9 mouse cellular contexts compared by ENCODE assay signal in the genomic region with DNA sequence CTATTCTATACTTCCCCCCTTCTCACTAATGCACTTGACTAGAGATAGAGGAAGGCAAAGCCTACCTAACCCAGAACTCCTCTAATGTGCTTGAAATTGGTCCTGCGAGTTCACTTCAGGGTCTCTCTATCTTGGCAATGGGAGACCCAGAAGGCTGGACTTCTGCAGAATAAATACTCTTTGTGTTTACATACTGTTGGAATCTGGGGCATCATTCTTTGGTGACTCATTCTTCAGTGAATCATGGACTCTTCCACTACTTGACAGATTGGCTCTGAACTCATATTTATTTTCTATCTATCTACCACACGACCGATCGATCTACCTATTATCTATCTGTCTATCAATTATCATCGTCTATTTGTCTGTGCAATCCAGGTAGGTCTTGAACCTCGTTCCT. TPM values are rescaled to one million over a fixed set of nuclear protein-coding genes. Genes with fewer than 3 reads are reported as not detected.
A peak's percentile ranks its signal among the peaks of the same experiment; 100 is the strongest.
DNase-seq lines count a peak whose midpoint lies in the region; ATAC-seq lines count a peak whose summit lies in the region.
"Had no signal": no experiment of that assay in that cellular context is flagged by ENCODE, and none has a peak within 500 bp of the region (broad histone marks: within the 10 kb centered on the region; RNA-seq: fewer than 3 reads in every experiment).

No protein-coding gene starts in this region.

- no peak overlapping the region for H3K27ac ChIP-seq in neural tube, embryonic 11.5 days (ENCODE audit: low read depth, low read length)
- H3K27ac ChIP-seq in forebrain, embryonic 13.5 days, result no peak overlapping the region
- H3K27ac ChIP-seq in liver, embryonic 11.5 days (ENCODE audit: low read depth, low read length), result no peak overlapping the region
- H3K27ac ChIP-seq in stomach, embryonic 16.5 days (ENCODE audit: low read length), result no peak overlapping the region

- ATAC-seq in neural tube, embryonic 11.5 days (ENCODE audit: insufficient read depth, low FRiP score, low TSS enrichment), result no peak
- ATAC-seq in forebrain, embryonic 13.5 days, result no peak
- ATAC-seq in liver, embryonic 11.5 days (replicated peaks; ENCODE audit: low FRiP score), result no peak
- ATAC-seq in stomach, embryonic 16.5 days (ENCODE audit: insufficient read depth, low FRiP score), result no peak

- peaks cover 2% of the 10 kb centered on the region; the same call in 1 of the 2 replicates for H3K4me1 ChIP-seq in neural tube, embryonic 11.5 days (ENCODE audit: control insufficient read depth, insufficient read depth, low read length)
- peaks cover 15% of the 10 kb centered on the region for H3K4me1 ChIP-seq in forebrain, embryonic 13.5 days
- no peaks in the 10 kb centered on the region for H3K4me1 ChIP-seq in liver, embryonic 11.5 days (replicated peaks; ENCODE audit: control insufficient read depth, insufficient read depth, low read length)
- H3K4me1 ChIP-seq in stomach, embryonic 16.5 days (ENCODE audit: control insufficient read depth, insufficient read depth, low read length), result peaks cover 6% of the 10 kb centered on the region

- H3K9ac ChIP-seq in neural tube, embryonic 11.5 days (ENCODE audit: low read length), result no peak overlapping the region
- no peak overlapping the region for H3K9ac ChIP-seq in forebrain, embryonic 13.5 days
- no peak overlapping the region for H3K9ac ChIP-seq in liver, embryonic 11.5 days (ENCODE audit: low read depth, low read length)
- no peak overlapping the region for H3K9ac ChIP-seq in stomach, embryonic 16.5 days (ENCODE audit: low read length)

- H3K36me3 ChIP-seq in neural tube, embryonic 11.5 days (ENCODE audit: control insufficient read depth, insufficient read depth, low read length), result no peaks in the 10 kb centered on the region
- peaks cover 8% of the 10 kb centered on the region for H3K36me3 ChIP-seq in forebrain, embryonic 13.5 days (ENCODE audit: poor library complexity, severe bottlenecking)
- peaks cover 4% of the 10 kb centered on the region; the same call in 1 of the 2 replicates for H3K36me3 ChIP-seq in liver, embryonic 11.5 days (ENCODE audit: control insufficient read depth, insufficient read depth, low read length)
- peaks cover 4% of the 10 kb centered on the region; the same call in 1 of the 2 replicates for H3K36me3 ChIP-seq in stomach, embryonic 16.5 days (ENCODE audit: control insufficient read depth, insufficient read depth, low read length)

- 94% methylated on average over 6 of the region's 6 CpGs for WGBS in neural tube, embryonic 11.5 days
- 95% methylated on average over 6 of the region's 6 CpGs for WGBS in forebrain, embryonic 13.5 days
- 89% methylated on average over 6 of the region's 6 CpGs for WGBS in liver, embryonic 11.5 days
- 85% methylated on average over 6 of the region's 6 CpGs for WGBS in stomach, embryonic 16.5 days

- H3K4me2 ChIP-seq in neural tube, embryonic 11.5 days (ENCODE audit: low read depth), result peak overlapping the region; percentile 60
- H3K4me2 ChIP-seq in forebrain, embryonic 13.5 days, result peak overlapping the region; percentile 65
- peak overlapping the region; percentile 75 for H3K4me2 ChIP-seq in liver, embryonic 11.5 days
- peak overlapping the region; percentile 75 for H3K4me2 ChIP-seq in stomach, embryonic 16.5 days (ENCODE audit: low read depth, low read length)

- no peak for DNase-seq in neural tube, embryonic 11.5 days (ENCODE audit: low spot score)
- DNase-seq in neural tube, embryonic 10.5 days (ENCODE audit: extremely low spot score, low spot score), result no peak
- no peak for DNase-seq in liver, embryonic 11.5 days (ENCODE audit: low spot score)
- no peak for DNase-seq in testis, postnatal 14 days (ENCODE audit: low spot score)
- DNase-seq in urinary bladder, postnatal 4 days (ENCODE audit: low spot score in 2 of 2), result no peak
- DNase-seq in left cerebral cortex, postnatal 14 days (ENCODE audit: low spot score in 2 of 2), result no peak
- DNase-seq: gastrocnemius, postnatal 14 days had no signal

- H3K9me3 ChIP-seq in neural tube, embryonic 11.5 days (ENCODE audit: control insufficient read depth, low read length), result no peaks in the 10 kb centered on the region
- no peaks in the 10 kb centered on the region for H3K9me3 ChIP-seq in forebrain, embryonic 13.5 days (replicated peaks)
- no peaks in the 10 kb centered on the region for H3K9me3 ChIP-seq in liver, embryonic 11.5 days (ENCODE audit: control insufficient read depth, low read length)
- no peaks in the 10 kb centered on the region for H3K9me3 ChIP-seq in stomach, embryonic 16.5 days (replicated peaks; ENCODE audit: control insufficient read depth, low read length)

- H3K4me3 ChIP-seq in neural tube, embryonic 11.5 days (ENCODE audit: low read depth, low read length), result peak overlapping the region; percentile 67; the same call in 1 of the 2 replicates
- H3K4me3 ChIP-seq in forebrain, embryonic 13.5 days, result no peak overlapping the region
- H3K4me3 ChIP-seq in liver, embryonic 11.5 days (ENCODE audit: low read depth, low read length), result peak overlapping the region; percentile 73; the same call in 1 of the 2 replicates
- peak overlapping the region; percentile 79 for H3K4me3 ChIP-seq in stomach, embryonic 16.5 days (replicated peaks; ENCODE audit: low read length)

- intact Hi-C loops in left cerebral cortex, postnatal 14 days (cut with DNase I), result loop anchor here (5.0 to 10.0 kb wide), 3 partner anchors 277 to 495 kb away; partner anchors contain the start of genes Cryz and Tyw3

- no peaks in the 10 kb centered on the region for H3K27me3 ChIP-seq in neural tube, embryonic 11.5 days (ENCODE audit: control insufficient read depth, insufficient read depth, low read length)
- H3K27me3 ChIP-seq in forebrain, embryonic 13.5 days, result no peaks in the 10 kb centered on the region
- no peaks in the 10 kb centered on the region for H3K27me3 ChIP-seq in liver, embryonic 11.5 days (replicated peaks; ENCODE audit: control insufficient read depth, insufficient read depth, low read length)
- no peaks in the 10 kb centered on the region for H3K27me3 ChIP-seq in stomach, embryonic 16.5 days (ENCODE audit: control insufficient read depth, insufficient read depth, low read length)

RNA-seq across cellular contexts. Expression of gene Fpgt, which starts 1.1 kb away (rescaled TPM):
- polyA plus RNA-seq in neural tube, embryonic 11.5 days (2014; fragmentation: Nextera tagmentation; extraction: Ambion mirVana), result 17.2 TPM in 2 replicates
- 20.1 and 21.2 TPM in 2 replicates for polyA plus RNA-seq in forebrain, embryonic 13.5 days (2015; fragmentation: Nextera tagmentation; extraction: Ambion mirVana)
- polyA plus RNA-seq in liver, embryonic 11.5 days (2014; fragmentation: Nextera tagmentation; extraction: Ambion mirVana), result 12.7 and 17.1 TPM in 2 replicates
- 17.1 and 19.7 TPM in 2 replicates for polyA plus RNA-seq in stomach, embryonic 16.5 days (2015; fragmentation: Nextera tagmentation; extraction: Ambion mirVana)
- 10 to 100 TPM; 23.3 to 23.6 TPM for total RNA-seq in left cerebral cortex, postnatal 14 days (2021)

RNA-seq across cellular contexts. Expression of gene Lrriq3, which starts 1.2 kb away (rescaled TPM):
- polyA plus RNA-seq in neural tube, embryonic 11.5 days (2014; fragmentation: Nextera tagmentation; extraction: Ambion mirVana), result 0.82 and 1.1 TPM in 2 replicates
- polyA plus RNA-seq in forebrain, embryonic 13.5 days (2015; fragmentation: Nextera tagmentation; extraction: Ambion mirVana), result 1.1 and 1.3 TPM in 2 replicates
- 0.30 and 0.48 TPM in 2 replicates for polyA plus RNA-seq in liver, embryonic 11.5 days (2014; fragmentation: Nextera tagmentation; extraction: Ambion mirVana)
- polyA plus RNA-seq in stomach, embryonic 16.5 days (2015; fragmentation: Nextera tagmentation; extraction: Ambion mirVana), result 0.74 and 1.2 TPM in 2 replicates
- under 1 TPM; 0.31 to 0.51 TPM for total RNA-seq in left cerebral cortex, postnatal 14 days (2021)

RNA-seq across cellular contexts. Expression of gene Tnni3k, which starts 36.9 kb away (rescaled TPM):
- 0.08 TPM in 1 of 2 replicates, not detected in the other for polyA plus RNA-seq in neural tube, embryonic 11.5 days (2014; fragmentation: Nextera tagmentation; extraction: Ambion mirVana)
- 0.31 TPM in 1 of 2 replicates, not detected in the other for polyA plus RNA-seq in forebrain, embryonic 13.5 days (2015; fragmentation: Nextera tagmentation; extraction: Ambion mirVana)
- 0.14 TPM in 1 of 2 replicates, not detected in the other for polyA plus RNA-seq in liver, embryonic 11.5 days (2014; fragmentation: Nextera tagmentation; extraction: Ambion mirVana)
- polyA plus RNA-seq in stomach, embryonic 16.5 days (2015; fragmentation: Nextera tagmentation; extraction: Ambion mirVana), result not detected in 2 replicates
- under 1 TPM; 0.42 to 0.48 TPM for total RNA-seq in left cerebral cortex, postnatal 14 days (2021)
- total RNA-seq: gastrocnemius, postnatal 14 days had no signal
